Mouse (Mus musculus): ENCODE results near the gene Pmpcb. TPM values are rescaled to one million over a fixed set of nuclear protein-coding genes. Genes with fewer than 3 reads are reported as not detected.
"Not testable (repeated sequence)": the region's sequence is repeated elsewhere in the genome, so short reads cannot be mapped to it uniquely, and the experiment has no call there.

Pmpcb gene
- 68.7 and 71.6 TPM in 2 replicates for polyA plus RNA-seq (2015; fragmentation: Nextera tagmentation; extraction: Ambion mirVana)

GRCm38 (mm10) chr5:21736956-21737585, at the start of gene Pmpcb:
Gene Pmpcb (plus strand): TSS chr5:21737141.
- H3K27me3 ChIP-seq = no peaks in the 10 kb centered on the region
- WGBS = under 1% methylated on average over 42 of the region's 42 CpGs
- H3K4me2 ChIP-seq = peak within 1 kb of the TSS; percentile 87
- H3K9me3 ChIP-seq = no peaks in the 10 kb centered on the region
- peak within 1 kb of the TSS; percentile 86 for H3K4me3 ChIP-seq
- H3K4me1 ChIP-seq (replicated peaks) = peaks cover 31% of the 10 kb centered on the region
- H3K27ac ChIP-seq (replicated peaks) = peak within 1 kb of the TSS; percentile 86
- peak; percentile 87 for ATAC-seq (ENCODE audit: low FRiP score, low read depth)
- peak within 1 kb of the TSS; percentile 92 for H3K9ac ChIP-seq
- peaks cover 26% of the 10 kb centered on the region for H3K36me3 ChIP-seq

GRCm38 (mm10) chr5:21692230-21692629, 44.7 kb upstream of the Pmpcb start:
- Histone ChIP-seq H3K9me3 (no peaks in the 10 kb centered on the region), H3K36me3 (no peaks in the 10 kb centered on the region), H3K27me3 (no peaks in the 10 kb centered on the region), H3K4me3 (no peak overlapping the region), H3K4me1 (replicated peaks) (no peaks in the 10 kb centered on the region), H3K4me2 (no peak overlapping the region), H3K9ac (no peak overlapping the region), H3K27ac (replicated peaks) (no peak overlapping the region)
- WGBS = 96% methylated on average over 5 of the region's 5 CpGs
- ATAC-seq (ENCODE audit: low FRiP score, low read depth) = no peak

GRCm38 (mm10) chr5:21693372-21693870, 43.5 kb upstream of the Pmpcb start:
- H3K36me3 ChIP-seq = no peaks in the 10 kb centered on the region
- no peaks in the 10 kb centered on the region for H3K27me3 ChIP-seq
- H3K4me3 ChIP-seq = no peak overlapping the region
- H3K4me2 ChIP-seq = no peak overlapping the region
- no peak overlapping the region for H3K9ac ChIP-seq
- no peaks in the 10 kb centered on the region for H3K4me1 ChIP-seq (replicated peaks)
- H3K9me3 ChIP-seq = no peaks in the 10 kb centered on the region
- ATAC-seq (ENCODE audit: low FRiP score, low read depth) = no peak
- 84% methylated on average over 3 of the region's 3 CpGs for WGBS
- H3K27ac ChIP-seq (replicated peaks) = no peak overlapping the region

- WGBS = 95% methylated on average over 3 of the region's 3 CpGs
- no peak overlapping the region for H3K9ac ChIP-seq
- 0 out of 2 replicates have a peak, but pooled peaks have one; percentile 34 for ATAC-seq (ENCODE audit: low FRiP score, low read depth)
- H3K4me1 ChIP-seq (replicated peaks) = peaks cover 5% of the 10 kb centered on the region
- H3K4me2 ChIP-seq = no peak overlapping the region
- H3K27ac ChIP-seq (replicated peaks) = no peak overlapping the region
- H3K27me3 ChIP-seq = no peaks in the 10 kb centered on the region
- no peak overlapping the region for H3K4me3 ChIP-seq
- no peaks in the 10 kb centered on the region for H3K36me3 ChIP-seq
- H3K9me3 ChIP-seq = no peaks in the 10 kb centered on the region
Observed at GRCm38 (mm10) chr5:21694854-21695490, 42.0 kb upstream of the Pmpcb start.

- WGBS = 94% methylated on average over 3 of the region's 3 CpGs
- not testable (repeated sequence) for H3K4me2 ChIP-seq
Observed at GRCm38 (mm10) chr5:21699555-21699954, 37.4 kb upstream of the Pmpcb start.

GRCm38 (mm10) chr5:21700272-21700821, 36.6 kb upstream of the Pmpcb start:
- peak overlapping the region; percentile 89 for H3K9ac ChIP-seq
- WGBS = 16% methylated on average over 10 of the region's 10 CpGs

More at GRCm38 (mm10) chr5:21699555-21699954, 37.4 kb upstream of the Pmpcb start:
- not testable (repeated sequence) for H3K36me3 ChIP-seq; H3K9ac ChIP-seq; H3K27ac ChIP-seq (replicated peaks); H3K9me3 ChIP-seq; H3K4me3 ChIP-seq; H3K4me1 ChIP-seq (replicated peaks); H3K27me3 ChIP-seq; ATAC-seq (ENCODE audit: low FRiP score, low read depth)

GRCm38 (mm10) chr5:21700934-21701333, 36.0 kb upstream of the Pmpcb start:
- peak; percentile 83 for ATAC-seq (ENCODE audit: low FRiP score, low read depth)
- Histone ChIP-seq H3K4me1 (replicated peaks) (peaks cover 9% of the 10 kb centered on the region), H3K27me3 (no peaks in the 10 kb centered on the region), H3K4me3 (peak overlapping the region; percentile 65), H3K9ac (peak overlapping the region; percentile 89), H3K36me3 (no peaks in the 10 kb centered on the region), H3K9me3 (no peaks in the 10 kb centered on the region), H3K27ac (replicated peaks) (peak overlapping the region; percentile 99), H3K4me2 (peak overlapping the region; percentile 61)
- 0% methylated on average over 22 of the region's 22 CpGs for WGBS

More at GRCm38 (mm10) chr5:21700272-21700821, 36.6 kb upstream of the Pmpcb start:
- H3K27me3 ChIP-seq = no peaks in the 10 kb centered on the region
- no peak for ATAC-seq (ENCODE audit: low FRiP score, low read depth)
- no peak overlapping the region for H3K27ac ChIP-seq (replicated peaks)
- no peaks in the 10 kb centered on the region for H3K9me3 ChIP-seq
- peak overlapping the region; percentile 65 for H3K4me3 ChIP-seq
- H3K36me3 ChIP-seq = no peaks in the 10 kb centered on the region
- peak overlapping the region; percentile 61 for H3K4me2 ChIP-seq
- H3K4me1 ChIP-seq (replicated peaks) = peaks cover 9% of the 10 kb centered on the region

GRCm38 (mm10) chr5:21701351-21702008, 35.5 kb upstream of the Pmpcb start, which contains the start of gene Napepld:
Gene Napepld (minus strand): TSS chr5:21701396.
- Histone ChIP-seq H3K27me3 (no peaks in the 10 kb centered on the region), H3K36me3 (no peaks in the 10 kb centered on the region), H3K4me2 (peak within 1 kb of the TSS; percentile 61), H3K4me1 (replicated peaks) (peaks cover 9% of the 10 kb centered on the region), H3K4me3 (peak within 1 kb of the TSS; percentile 65), H3K9ac (peak within 1 kb of the TSS; percentile 89), H3K9me3 (no peaks in the 10 kb centered on the region), H3K27ac (replicated peaks) (peak within 1 kb of the TSS; percentile 99)
- under 1% methylated on average over 45 of the region's 59 CpGs for WGBS
- peak; percentile 99 for ATAC-seq (ENCODE audit: low FRiP score, low read depth)

GRCm38 (mm10) chr5:21702009-21702364, 35.0 kb upstream of the Pmpcb start:
- no peak for ATAC-seq (ENCODE audit: low FRiP score, low read depth)
- Histone ChIP-seq H3K9ac (peak overlapping the region; percentile 89), H3K27me3 (no peaks in the 10 kb centered on the region), H3K4me3 (peak overlapping the region; percentile 65), H3K27ac (replicated peaks) (peak overlapping the region; percentile 99), H3K4me1 (replicated peaks) (peaks cover 9% of the 10 kb centered on the region), H3K36me3 (no peaks in the 10 kb centered on the region), H3K9me3 (no peaks in the 10 kb centered on the region), H3K4me2 (peak overlapping the region; percentile 61)
- 52% methylated on average over 2 of the region's 2 CpGs for WGBS

- no peak for ATAC-seq (ENCODE audit: low FRiP score, low read depth)
- Histone ChIP-seq H3K4me2 (no peak overlapping the region), H3K9ac (no peak overlapping the region), H3K27me3 (no peaks in the 10 kb centered on the region), H3K9me3 (no peaks in the 10 kb centered on the region), H3K27ac (replicated peaks) (no peak overlapping the region), H3K4me1 (replicated peaks) (peaks cover 9% of the 10 kb centered on the region), H3K4me3 (no peak overlapping the region), H3K36me3 (no peaks in the 10 kb centered on the region)
- 87% methylated on average over 6 of the region's 6 CpGs for WGBS
Observed at GRCm38 (mm10) chr5:21702873-21703475, 34.0 kb upstream of the Pmpcb start.

- 85% methylated on average over 3 of the region's 3 CpGs for WGBS
- H3K9ac ChIP-seq = no peak overlapping the region
- H3K4me3 ChIP-seq = no peak overlapping the region
- H3K4me2 ChIP-seq = no peak overlapping the region
- H3K27ac ChIP-seq (replicated peaks) = no peak overlapping the region
- no peak for ATAC-seq (ENCODE audit: low FRiP score, low read depth)
- no peaks in the 10 kb centered on the region for H3K36me3 ChIP-seq
- peaks cover 9% of the 10 kb centered on the region for H3K4me1 ChIP-seq (replicated peaks)
- H3K27me3 ChIP-seq = no peaks in the 10 kb centered on the region
- no peaks in the 10 kb centered on the region for H3K9me3 ChIP-seq
Observed at GRCm38 (mm10) chr5:21703708-21704107, 33.2 kb upstream of the Pmpcb start.
